Comparison of ENCODE assay signal across 26 mouse cellular contexts in genomic region chr8:8256327-8256726, GRCm38 (mm10).
DNase-seq lines count a peak whose midpoint lies in the region; ATAC-seq lines count a peak whose summit lies in the region.
"Had no signal": no experiment of that assay in that cellular context is flagged by ENCODE, and none has a peak within 500 bp of the region (broad histone marks: within the 10 kb centered on the region; RNA-seq: fewer than 3 reads in every experiment).

No protein-coding gene starts in this region.

- no peak overlapping the region for H3K27ac ChIP-seq in embryonic facial prominence, embryonic 11.5 days (replicated peaks; ENCODE audit: low read depth, low read length)
- no peak overlapping the region for H3K27ac ChIP-seq in limb, embryonic 11.5 days (replicated peaks; ENCODE audit: low read depth, low read length)
- H3K27ac ChIP-seq: embryonic facial prominence, embryonic 12.5 days; hindbrain, embryonic 10.5 days; hindbrain, postnatal 0 days; layer of hippocampus, adult 2 months; limb, embryonic 15.5 days; liver, embryonic 14.5 days had no signal

- no peak overlapping the region for H3K9ac ChIP-seq in embryonic facial prominence, embryonic 11.5 days (replicated peaks; ENCODE audit: low read length)
- H3K9ac ChIP-seq in limb, embryonic 11.5 days (ENCODE audit: low read length), result no peak overlapping the region
- H3K9ac ChIP-seq: embryonic facial prominence, embryonic 12.5 days; heart, embryonic 12.5 days; limb, embryonic 15.5 days; liver, embryonic 14.5 days had no signal

- H3K36me3 ChIP-seq in embryonic facial prominence, embryonic 11.5 days (replicated peaks; ENCODE audit: control insufficient read depth, insufficient read depth, low read depth, low read length), result no peaks in the 10 kb centered on the region
- H3K36me3 ChIP-seq in limb, embryonic 11.5 days (ENCODE audit: control insufficient read depth, insufficient read depth, low read length), result no peaks in the 10 kb centered on the region
- H3K36me3 ChIP-seq: embryonic facial prominence, embryonic 12.5 days; heart, embryonic 12.5 days; hindbrain, embryonic 10.5 days; limb, embryonic 15.5 days had no signal

- no peak overlapping the region for H3K4me3 ChIP-seq in embryonic facial prominence, embryonic 11.5 days (ENCODE audit: low read depth, low read length)
- H3K4me3 ChIP-seq in limb, embryonic 11.5 days (ENCODE audit: low read depth, low read length), result no peak overlapping the region
- H3K4me3 ChIP-seq: embryonic facial prominence, embryonic 12.5 days; erythroblast, embryonic 14.5 days; heart, embryonic 12.5 days; hindbrain, embryonic 10.5 days; layer of hippocampus, adult 2 months; limb, embryonic 15.5 days had no signal

- no peaks in the 10 kb centered on the region for H3K27me3 ChIP-seq in embryonic facial prominence, embryonic 11.5 days (ENCODE audit: control insufficient read depth, insufficient read depth, low read length)
- H3K27me3 ChIP-seq in limb, embryonic 11.5 days (ENCODE audit: control insufficient read depth, insufficient read depth, low read length), result no peaks in the 10 kb centered on the region
- H3K27me3 ChIP-seq: embryonic facial prominence, embryonic 12.5 days; heart, embryonic 12.5 days; limb, embryonic 15.5 days had no signal

- peak; percentile 56 for DNase-seq in 3T3-L1 (ENCODE audit: low read depth, low spot score)
- DNase-seq in NIH3T3 (ENCODE audit: low read depth), result peak; percentile 45
- peak; percentile 76 for DNase-seq in embryonic facial prominence, embryonic 11.5 days (ENCODE audit: low spot score)
- DNase-seq in limb, embryonic 11.5 days (ENCODE audit: low spot score), result peak; percentile 34
- no peak for DNase-seq in testis, postnatal 14 days (ENCODE audit: low spot score)
- DNase-seq in right cerebral cortex, postnatal 25 days, result no peak
- DNase-seq: adrenal gland, postnatal 14 days; cerebellum, adult 2 months; cerebellum, postnatal 25 days; gastrocnemius, postnatal 14 days; heart, adult 18-20 months; heart, postnatal 10 days; kidney, postnatal 25 days; retina, postnatal 1 day had no signal

- H3K4me1 ChIP-seq in embryonic facial prominence, embryonic 11.5 days (ENCODE audit: control insufficient read depth, insufficient read depth, low read length), result no peaks in the 10 kb centered on the region
- peaks cover 8% of the 10 kb centered on the region; the same call in 1 of the 2 replicates for H3K4me1 ChIP-seq in limb, embryonic 11.5 days (ENCODE audit: control insufficient read depth, insufficient read depth, low read length)

- no peaks in the 10 kb centered on the region for H3K9me3 ChIP-seq in embryonic facial prominence, embryonic 11.5 days (replicated peaks; ENCODE audit: control insufficient read depth, low read length)
- no peaks in the 10 kb centered on the region for H3K9me3 ChIP-seq in limb, embryonic 11.5 days (ENCODE audit: control insufficient read depth, low read length)
- H3K9me3 ChIP-seq: embryonic facial prominence, embryonic 12.5 days; limb, embryonic 15.5 days had no signal

- no peak for ATAC-seq in embryonic facial prominence, embryonic 11.5 days (replicated peaks; ENCODE audit: insufficient number of reproducible peaks, low FRiP score, low TSS enrichment, low read depth)
- no peak for ATAC-seq in limb, embryonic 11.5 days (ENCODE audit: insufficient number of reproducible peaks, low FRiP score, low TSS enrichment, low read depth)
- no peak for ATAC-seq in megakaryocyte-erythroid progenitor cell, adult 5-6 weeks (replicated peaks; ENCODE audit: low FRiP score, low TSS enrichment, poor library complexity, severe bottlenecking)
- ATAC-seq: forebrain, embryonic 14.5 days; hindbrain, postnatal 0 days; intestine, postnatal 0 days had no signal

- 14% methylated on average over 1 of the region's 1 CpGs for WGBS in embryonic facial prominence, embryonic 11.5 days
- WGBS in limb, embryonic 11.5 days, result 4% methylated on average over 1 of the region's 1 CpGs

- no peak overlapping the region for H3K4me2 ChIP-seq in embryonic facial prominence, embryonic 11.5 days (ENCODE audit: low read depth, low read length)
- H3K4me2 ChIP-seq in limb, embryonic 11.5 days (ENCODE audit: low read depth, severe bottlenecking), result no peak overlapping the region
- H3K4me2 ChIP-seq: embryonic facial prominence, embryonic 12.5 days; heart, embryonic 12.5 days; limb, embryonic 15.5 days; midbrain, embryonic 11.5 days had no signal

Comparison
In these comparisons a context has a peak if more than half of its experiments do, and no peak if none do; other contexts are left out.
1. DNase-seq: peak in 3T3-L1 (single experiment), NIH3T3 (single experiment), embryonic facial prominence, embryonic 11.5 days (single experiment) and limb, embryonic 11.5 days (single experiment); none in testis, postnatal 14 days (single experiment) and right cerebral cortex, postnatal 25 days (single experiment).